Mouse (Mus musculus) embryonic facial prominence, embryonic 10.5 days (tissue): Measurements from ENCODE around the gene Scrt2. TPM values are rescaled to one million over a fixed set of nuclear protein-coding genes. Genes with fewer than 3 reads are reported as not detected.

Source experiments
- DNase-seq: peaks from one replicate; pipeline ENCODE4 v3.0.0-alpha.2; 2017; ENCODE audit warnings: low spot score
- H3K27ac ChIP-seq: fragments of 300-500 bp; sonication (generic); replicated peaks from 2 replicates; pipeline ENCODE4 v1.5.1; 2016; ENCODE audit warnings: mild to moderate bottlenecking
- H3K27me3 ChIP-seq: fragments of 300-500 bp; sonication (generic); replicated peaks from 2 replicates; pipeline ENCODE4 v1.6.1; 2016; ENCODE audit warnings: low read depth, mild to moderate bottlenecking; ENCODE audit not compliant: poor library complexity, severe bottlenecking
- H3K36me3 ChIP-seq: fragments of 300-500 bp; sonication (generic); replicated peaks from 2 replicates; pipeline ENCODE4 v1.6.1; 2016; ENCODE audit warnings: mild to moderate bottlenecking, moderate library complexity
- H3K4me1 ChIP-seq: fragments of 300-500 bp; sonication (generic); 2 replicates; pipeline ENCODE4 v1.6.1; 2016
- H3K4me3 ChIP-seq: fragments of 300-500 bp; sonication (generic); 2 replicates; pipeline ENCODE4 v1.5.1; 2016; ENCODE audit warnings: mild to moderate bottlenecking, moderate library complexity
- H3K9me3 ChIP-seq: fragments of 300-500 bp; sonication (generic); 2 replicates; pipeline ENCODE4 v1.6.1; 2016; ENCODE audit warnings: mild to moderate bottlenecking
- WGBS: fragments of 180-500 bp; shearing (Covaris S2); methylation state at CpG from one replicate; pipeline ENCODE4 v1.1.7; 2016; 5-methylcytosine and 5-hydroxymethylcytosine counted together
- polyA plus RNA-seq: library from polyadenylated mRNA; unstranded; fragments of >200 nt; fragmentation: Nextera tagmentation; extraction: Ambion mirVana; gene quantifications from 2 replicates; pipeline ENCODE4 v1.2.1, GENCODE M21; 2016

Gene Scrt2
- polyA plus RNA-seq, 1 experiment from 2014 or later: 0.93 TPM

DNA sequence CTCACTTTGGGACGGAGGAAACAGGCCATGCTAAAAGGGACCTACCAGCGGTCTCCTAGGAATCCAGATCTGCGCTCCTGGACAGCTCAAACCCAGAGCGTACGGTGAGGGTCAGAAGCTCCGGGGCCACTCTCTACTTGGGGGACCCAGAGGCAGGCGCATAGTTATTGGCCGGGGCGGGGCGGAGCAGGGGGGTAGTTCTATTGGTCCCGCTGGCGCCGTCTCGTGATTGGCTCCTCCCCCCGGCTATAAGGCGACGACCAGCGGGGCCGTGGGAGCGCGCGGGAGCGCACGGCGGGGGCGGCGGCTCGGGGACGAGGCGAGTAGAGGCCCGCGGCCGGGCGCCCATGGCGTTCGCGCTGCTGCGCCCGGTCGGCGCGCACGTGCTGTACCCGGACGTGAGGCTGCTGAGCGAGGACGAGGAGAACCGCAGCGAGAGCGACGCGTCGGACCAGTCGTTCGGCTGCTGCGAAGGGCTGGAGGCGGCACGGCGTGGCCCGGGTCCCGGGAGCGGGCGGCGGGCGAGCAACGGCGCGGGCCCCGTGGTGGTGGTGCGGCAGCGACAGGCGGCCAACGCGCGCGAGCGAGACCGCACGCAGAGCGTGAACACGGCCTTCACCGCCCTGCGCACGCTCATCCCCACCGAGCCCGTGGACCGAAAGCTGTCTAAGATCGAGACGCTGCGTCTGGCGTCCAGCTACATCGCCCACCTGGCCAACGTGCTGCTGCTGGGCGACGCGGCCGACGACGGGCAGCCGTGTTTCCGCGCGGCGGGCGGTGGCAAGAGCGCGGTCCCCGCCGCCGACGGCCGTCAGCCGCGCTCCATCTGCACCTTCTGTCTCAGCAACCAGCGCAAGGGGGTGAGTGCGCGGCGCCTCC is 62.2 kb downstream of the Scrt2 start, which contains the start of gene Tcf15:
Tcf15 (plus strand) TSS at position 283 of the 879 bp plus-strand sequence.
- Histone ChIP-seq H3K27ac (peak within 1 kb of the TSS; percentile 75), H3K4me1 (peaks cover 44% of the 10 kb centered on the region), H3K36me3 (no peaks in the 10 kb centered on the region), H3K9me3 (no peaks in the 10 kb centered on the region), H3K4me3 (peak within 1 kb of the TSS; percentile 65), H3K27me3 (peaks cover 97% of the 10 kb centered on the region)
- peak; percentile 85 for DNase-seq
- WGBS: under 1% methylated on average over 118 of the region's 118 CpGs

DNA sequence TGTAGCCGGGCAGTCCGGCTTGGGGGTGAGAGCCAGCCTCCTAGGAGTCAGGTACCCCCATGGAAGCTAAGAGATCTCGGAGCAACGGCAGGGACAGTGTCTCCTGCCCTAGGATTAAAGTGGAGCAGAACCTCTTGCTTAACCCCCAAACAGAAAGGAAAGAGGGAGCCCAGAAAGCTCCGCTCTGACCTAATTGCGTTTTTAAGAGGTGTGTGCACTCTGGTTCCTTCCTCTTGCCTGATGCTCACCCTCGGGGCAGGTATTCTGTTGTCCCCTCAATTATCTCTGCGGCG is 62.8 kb downstream of the Scrt2 start:
- peak overlapping the region; percentile 65 for H3K4me3 ChIP-seq
- 14% methylated on average over 9 of the region's 9 CpGs for WGBS
- peaks cover 97% of the 10 kb centered on the region for H3K27me3 ChIP-seq
- peak overlapping the region; percentile 70; the same call in 1 of the 2 replicates for H3K27ac ChIP-seq
- peaks cover 44% of the 10 kb centered on the region for H3K4me1 ChIP-seq
- DNase-seq: no peak
- H3K36me3 ChIP-seq: no peaks in the 10 kb centered on the region
- H3K9me3 ChIP-seq: no peaks in the 10 kb centered on the region

DNA sequence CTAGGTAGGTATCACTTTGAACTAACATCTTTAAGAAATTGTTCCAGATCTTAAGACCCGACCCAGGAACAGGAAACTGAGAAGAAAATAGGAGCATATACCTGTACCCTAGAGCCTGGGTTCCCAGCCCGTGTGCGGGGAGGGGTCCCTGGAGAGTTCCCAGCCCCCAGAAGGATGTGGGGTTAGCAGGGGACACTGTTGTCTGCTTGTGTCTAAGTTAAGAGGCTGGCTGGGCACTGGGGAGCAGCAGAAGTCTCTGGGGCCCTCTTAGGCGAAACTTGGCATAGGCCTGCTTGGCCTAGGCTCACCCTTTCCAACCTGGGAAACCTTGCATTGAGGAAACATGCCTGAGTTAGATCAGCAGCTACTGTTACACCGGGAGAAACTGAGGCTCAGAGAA is 63.2 kb downstream of the Scrt2 start:
- no peak for DNase-seq
- Histone ChIP-seq H3K36me3 (no peaks in the 10 kb centered on the region), H3K9me3 (no peaks in the 10 kb centered on the region), H3K27me3 (peaks cover 93% of the 10 kb centered on the region), H3K4me1 (peaks cover 44% of the 10 kb centered on the region), H3K4me3 (peak overlapping the region; percentile 65), H3K27ac (no peak overlapping the region)
- WGBS: 53% methylated on average over 5 of the region's 5 CpGs

Other genes starting within 250 kb of the Scrt2 start
- 0.67 and 0.85 TPM in 2 replicates for gene Rspo4, start 238.6 kb upstream of the Scrt2 start, polyA plus RNA-seq
- gene Angpt4, start 170.3 kb upstream of the Scrt2 start, polyA plus RNA-seq: 0.27 and 0.73 TPM in 2 replicates
- gene Fam110a, start 101.3 kb upstream of the Scrt2 start, polyA plus RNA-seq: 48.4 and 55.0 TPM in 2 replicates
- gene Slc52a3, start 85.0 kb upstream of the Scrt2 start, polyA plus RNA-seq: 0.63 and 0.80 TPM in 2 replicates
- 10.7 and 12.4 TPM in 2 replicates for gene Srxn1, start 24.0 kb downstream of the Scrt2 start, polyA plus RNA-seq
- gene Tcf15, start 62.0 kb downstream of the Scrt2 start, polyA plus RNA-seq: 9.2 and 10.3 TPM in 2 replicates
- 77.8 and 82.6 TPM in 2 replicates for gene Csnk2a1, start 145.3 kb downstream of the Scrt2 start, polyA plus RNA-seq
- 30.8 and 32.0 TPM in 2 replicates for gene Tbc1d20, start 212.3 kb downstream of the Scrt2 start, polyA plus RNA-seq